Mouse (Mus musculus) spleen, adult 2 months (tissue): ENCODE results near the gene Soga3.

Experiments used
- CTCF ChIP-seq: fragments of 200-500 bp; IDR thresholded peaks from 2 replicates; pipeline ENCODE4 v1.5.1; 2011; ENCODE audit warnings: mild to moderate bottlenecking, inconsistent platforms; ENCODE audit not compliant: insufficient read depth, insufficient read length, insufficient replicate concordance; ENCODE audit errors: extremely low read depth
- POLR2A ChIP-seq: fragments of 200-500 bp; IDR thresholded peaks from 2 replicates; pipeline ENCODE4 v1.6.1; 2011; ENCODE audit warnings: low read depth, low read length, inconsistent platforms

DNA sequence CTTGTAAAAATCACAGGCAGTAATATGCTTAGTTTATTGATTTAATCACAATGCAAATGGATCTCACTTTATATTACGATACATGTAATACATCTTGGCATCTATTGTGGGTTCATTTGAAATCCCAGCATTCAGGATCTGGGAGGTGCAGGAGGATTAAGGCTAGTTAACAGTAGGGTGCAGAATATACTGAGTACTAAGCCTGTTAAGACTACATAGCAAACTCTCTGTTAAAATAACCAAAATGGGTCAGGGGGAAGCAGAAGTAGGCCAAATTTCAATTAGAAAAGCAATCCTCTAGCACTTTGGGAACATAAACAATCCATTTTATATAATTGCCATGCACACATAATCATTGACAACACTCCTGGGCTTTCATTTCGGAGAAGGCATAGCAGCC is 30.1 kb downstream of the Soga3 start:
- TF ChIP-seq CTCF, result no peak
- no peak for TF ChIP-seq POLR2A
